Mouse (Mus musculus) cortical plate, adult 2 months (tissue): Measurements from ENCODE around the gene Mlxip.

Source experiments
- CTCF ChIP-seq: fragments of 200-500 bp; IDR thresholded peaks from 2 replicates; pipeline ENCODE4 v1.5.1; 2011; ENCODE audit warnings: mild to moderate bottlenecking, control low read depth, low read length; ENCODE audit not compliant: insufficient read depth; ENCODE audit errors: extremely low read depth
- POLR2A ChIP-seq: fragments of 200-500 bp; IDR thresholded peaks from 2 replicates; pipeline ENCODE4 v1.6.1; 2011; ENCODE audit warnings: mild to moderate bottlenecking, low read length, control low read depth; ENCODE audit not compliant: insufficient read depth; ENCODE audit errors: extremely low read depth

GRCm38 (mm10) chr5:123378712-123379111, 15.9 kb upstream of the Mlxip start:
- TF ChIP-seq CTCF (no peak), POLR2A (no peak)
